Mouse (Mus musculus) liver, embryonic 12.5 days (tissue): ENCODE measurements at regions not wholly inside any gene's neighbourhood (a gene's known extent, or its start where the extent isn't known, plus 50 kb on each side); places are given as distances from the start of the nearest gene placed in this dataset.
"Not testable (repeated sequence)": the region's sequence is repeated elsewhere in the genome, so short reads cannot be mapped to it uniquely, and the experiment has no call there.

Experiments
- ATAC-seq: fragments of 200-750 bp; cut with Nextera tagmentation; 2 replicates; pipeline ENCODE4 v1.8.0; 2017; ENCODE audit warnings: moderate number of reproducible peaks, mild to moderate bottlenecking, moderate library complexity
- H3K27ac ChIP-seq: fragments of 300-500 bp; sonication (generic); 2 replicates; pipeline ENCODE4 v1.5.1; 2016; ENCODE audit warnings: mild to moderate bottlenecking
- H3K27me3 ChIP-seq: fragments of 300-500 bp; sonication (generic); replicated peaks from 2 replicates; pipeline ENCODE4 v1.6.1; 2016; ENCODE audit warnings: mild to moderate bottlenecking, moderate library complexity
- H3K36me3 ChIP-seq: fragments of 300-500 bp; sonication (generic); 2 replicates; pipeline ENCODE4 v1.6.1; 2016; ENCODE audit warnings: mild to moderate bottlenecking, moderate library complexity
- H3K4me1 ChIP-seq: fragments of 300-500 bp; sonication (generic); 2 replicates; pipeline ENCODE4 v1.6.1; 2016
- H3K4me2 ChIP-seq: fragments of 300-500 bp; sonication (generic); 2 replicates; pipeline ENCODE4 v1.6.1; 2016; ENCODE audit warnings: mild to moderate bottlenecking, moderate library complexity
- H3K4me3 ChIP-seq: fragments of 300-500 bp; sonication (generic); 2 replicates; pipeline ENCODE4 v1.5.1; 2016; ENCODE audit warnings: mild to moderate bottlenecking, moderate library complexity
- H3K9ac ChIP-seq: fragments of 300-500 bp; sonication (generic); 2 replicates; pipeline ENCODE4 v1.6.1; 2016; ENCODE audit warnings: mild to moderate bottlenecking, moderate library complexity
- H3K9me3 ChIP-seq: fragments of 300-500 bp; sonication (generic); replicated peaks from 2 replicates; pipeline ENCODE4 v1.6.1; 2016; ENCODE audit warnings: mild to moderate bottlenecking, moderate library complexity
- WGBS: fragments of 180-500 bp; shearing (Covaris S2); methylation state at CpG from one replicate; pipeline ENCODE4 v1.1.7; 2016; ENCODE audit not compliant: insufficient replicate concordance; 5-methylcytosine and 5-hydroxymethylcytosine counted together

- H3K4me2 ChIP-seq, result peak overlapping the region; percentile 16
- H3K4me1 ChIP-seq, result peaks cover 96% of the 10 kb centered on the region
- peak overlapping the region; percentile 80 for H3K27ac ChIP-seq
- H3K4me3 ChIP-seq, result no peak overlapping the region
- H3K27me3 ChIP-seq, result no peaks in the 10 kb centered on the region
- ATAC-seq, result peak; percentile 58
- no peaks in the 10 kb centered on the region for H3K9me3 ChIP-seq
- WGBS, result 36% methylated on average over 5 of the region's 5 CpGs
- H3K36me3 ChIP-seq, result no peaks in the 10 kb centered on the region
- H3K9ac ChIP-seq, result no peak overlapping the region
Measured at GRCm38 (mm10) chr12:79984985-79985747, 127.6 kb downstream of the Zfp36l1 start.

DNA sequence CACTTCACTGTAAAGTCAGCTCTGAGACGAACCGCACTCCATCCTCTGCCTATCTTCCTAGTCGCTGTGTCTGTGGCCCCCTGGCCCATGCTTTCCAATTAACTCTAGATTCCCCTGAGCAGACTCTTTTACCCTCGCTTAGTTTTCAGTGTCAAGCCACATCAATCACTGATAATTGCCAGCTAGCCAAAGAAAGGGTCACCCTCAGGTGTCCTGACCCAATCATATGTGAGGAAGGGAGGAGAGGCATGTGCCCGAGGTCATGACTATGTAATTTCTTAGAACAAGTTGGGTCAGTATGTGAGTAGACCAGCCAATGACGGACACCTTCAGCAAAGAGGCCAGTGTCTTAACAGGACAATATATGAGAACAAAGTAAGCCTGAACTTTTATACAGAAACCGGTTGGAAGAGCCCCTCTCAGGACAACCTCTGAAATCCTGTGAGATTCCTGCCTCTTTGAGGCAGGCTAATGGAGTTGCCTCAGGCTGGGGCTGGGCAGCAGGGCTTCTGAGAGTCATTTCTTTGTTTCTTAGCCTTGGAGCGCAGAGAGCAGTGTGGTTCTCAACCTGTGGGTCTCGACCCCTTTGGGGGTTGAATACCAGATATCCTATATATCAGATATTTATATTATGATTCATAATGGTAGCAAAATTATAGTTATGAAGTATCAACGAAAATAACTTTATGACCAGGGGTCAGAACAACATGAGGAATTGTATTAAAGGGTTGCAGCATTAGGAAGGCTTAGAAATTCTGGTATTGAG lies 128.6 kb downstream of the Zfp36l1 start:
- H3K9ac ChIP-seq, result peak overlapping the region; percentile 7; the same call in 1 of the 2 replicates
- H3K27me3 ChIP-seq, result no peaks in the 10 kb centered on the region
- no peaks in the 10 kb centered on the region for H3K36me3 ChIP-seq
- ATAC-seq, result no peak
- H3K9me3 ChIP-seq, result no peaks in the 10 kb centered on the region
- 59% methylated on average over 10 of the region's 10 CpGs for WGBS
- H3K4me1 ChIP-seq, result peaks cover 87% of the 10 kb centered on the region
- H3K4me3 ChIP-seq, result no peak overlapping the region
- H3K4me2 ChIP-seq, result no peak overlapping the region
- peak overlapping the region; percentile 80 for H3K27ac ChIP-seq

- H3K27ac ChIP-seq, result peak overlapping the region; percentile 59
- WGBS, result 33% methylated on average over 6 of the region's 6 CpGs
- no peaks in the 10 kb centered on the region for H3K9me3 ChIP-seq
- no peak overlapping the region for H3K4me3 ChIP-seq
- H3K27me3 ChIP-seq, result no peaks in the 10 kb centered on the region
- H3K36me3 ChIP-seq, result no peaks in the 10 kb centered on the region
- ATAC-seq, result no peak
- H3K4me1 ChIP-seq, result peaks cover 77% of the 10 kb centered on the region
- peak overlapping the region; percentile 9; the same call in 1 of the 2 replicates for H3K9ac ChIP-seq
- H3K4me2 ChIP-seq, result no peak overlapping the region
Measured at GRCm38 (mm10) chr12:79983232-79983631, 129.6 kb downstream of the Zfp36l1 start.

DNA sequence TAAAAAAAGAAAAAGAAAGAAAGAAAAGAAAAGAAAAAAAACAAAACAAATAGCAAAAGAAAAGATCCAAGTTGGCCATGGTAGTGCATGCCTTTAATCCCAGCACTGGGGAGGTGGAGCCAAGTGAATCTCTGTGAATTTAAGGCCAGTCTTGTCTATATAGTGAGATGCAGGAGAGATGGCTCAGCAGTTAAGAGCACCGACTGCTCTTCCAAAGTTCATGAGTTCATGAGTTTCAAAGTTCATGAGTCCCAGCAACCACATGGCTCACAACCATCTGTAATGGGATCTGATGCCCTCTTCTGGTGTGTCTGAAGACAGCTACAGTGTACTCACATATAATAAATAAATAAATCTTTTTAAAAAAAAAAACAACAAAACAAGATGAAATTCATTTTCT lies 130.3 kb downstream of the Zfp36l1 start:
- not testable (repeated sequence) for H3K27ac ChIP-seq, H3K27me3 ChIP-seq, H3K9ac ChIP-seq, ATAC-seq, H3K4me3 ChIP-seq, H3K4me2 ChIP-seq, H3K9me3 ChIP-seq, H3K36me3 ChIP-seq
- H3K4me1 ChIP-seq, result peaks cover 70% of the 10 kb centered on the region
- 41% methylated on average over 1 of the region's 1 CpGs for WGBS

GRCm38 (mm10) chr12:79980711-79981110 lies 132.1 kb downstream of the Zfp36l1 start:
- Histone ChIP-seq H3K4me1 (peaks cover 52% of the 10 kb centered on the region), H3K9me3 (no peaks in the 10 kb centered on the region), H3K27ac (peak overlapping the region; percentile 57; the same call in 1 of the 2 replicates), H3K4me2 (no peak overlapping the region), H3K27me3 (no peaks in the 10 kb centered on the region), H3K36me3 (no peaks in the 10 kb centered on the region), H3K9ac (no peak overlapping the region), H3K4me3 (no peak overlapping the region)
- WGBS, result 24% methylated on average over 4 of the region's 4 CpGs
- no peak for ATAC-seq

GRCm38 (mm10) chr12:79977136-79977535 lies 135.7 kb downstream of the Zfp36l1 start:
- H3K36me3 ChIP-seq, result no peaks in the 10 kb centered on the region
- H3K9me3 ChIP-seq, result no peaks in the 10 kb centered on the region
- no peak overlapping the region for H3K27ac ChIP-seq
- H3K4me1 ChIP-seq, result peaks cover 19% of the 10 kb centered on the region
- no peak overlapping the region for H3K4me2 ChIP-seq
- H3K9ac ChIP-seq, result no peak overlapping the region
- no peak for ATAC-seq
- 80% methylated on average over 3 of the region's 3 CpGs for WGBS
- no peak overlapping the region for H3K4me3 ChIP-seq
- H3K27me3 ChIP-seq, result no peaks in the 10 kb centered on the region

DNA sequence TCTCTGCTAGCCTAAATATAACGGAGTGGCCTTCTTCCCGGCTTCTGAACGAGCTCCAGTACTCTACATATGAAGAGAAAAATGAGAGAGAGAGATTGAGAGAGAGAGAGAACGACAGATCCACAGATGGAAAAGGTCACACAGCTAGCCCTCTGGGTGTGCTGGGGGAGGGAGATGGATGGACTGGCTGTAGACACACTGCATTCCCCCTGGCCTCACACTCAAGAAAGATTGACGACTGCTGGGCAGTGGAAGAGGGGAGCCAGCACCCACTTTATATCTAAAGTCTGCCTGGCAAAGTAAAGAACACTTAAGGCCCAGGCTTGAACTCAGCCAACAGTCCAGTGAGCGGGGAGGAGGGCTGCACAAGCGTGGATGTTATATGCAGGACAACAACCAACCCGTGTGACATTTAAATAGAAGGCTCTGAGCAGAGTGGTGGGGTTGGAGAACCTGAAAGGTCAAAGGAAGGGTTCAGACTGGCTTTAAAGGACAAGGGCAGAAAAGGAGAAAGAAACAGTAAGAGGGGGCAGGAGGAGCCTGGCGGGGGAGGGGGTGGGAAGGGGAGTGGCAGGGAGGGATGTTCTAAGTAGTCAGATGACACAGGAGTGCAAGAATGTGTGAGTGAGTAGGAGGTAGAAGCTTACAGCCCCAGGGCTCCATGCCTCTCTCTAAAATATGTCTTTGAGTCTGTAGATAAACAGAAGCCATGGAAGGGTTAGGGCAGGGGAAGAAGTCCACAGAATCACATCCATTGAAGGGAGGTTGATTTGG lies 137.2 kb downstream of the Zfp36l1 start:
- no peak overlapping the region for H3K27ac ChIP-seq

DNA sequence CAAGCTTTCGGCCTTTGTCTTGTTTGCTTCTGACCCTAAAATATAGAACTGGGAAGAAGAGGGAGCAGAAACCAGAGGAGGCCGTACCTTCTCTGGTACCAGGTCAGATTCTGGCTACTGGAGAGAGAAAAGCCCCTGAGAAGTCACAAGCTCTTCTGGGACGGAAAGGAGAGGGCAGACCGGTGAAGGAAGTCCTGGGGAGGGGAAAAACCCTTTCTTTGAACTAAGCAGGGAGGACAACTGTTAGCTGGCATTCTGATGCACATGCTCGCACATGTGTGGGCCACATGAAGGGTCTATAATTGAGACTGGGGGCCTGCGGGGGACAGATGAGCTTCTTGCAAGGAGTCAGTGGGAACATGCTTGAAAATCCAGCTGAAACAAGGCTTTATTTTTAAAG lies 137.8 kb downstream of the Zfp36l1 start:
- Histone ChIP-seq H3K4me3 (no peak overlapping the region), H3K4me2 (no peak overlapping the region), H3K4me1 (peaks cover 20% of the 10 kb centered on the region), H3K9ac (no peak overlapping the region), H3K27ac (no peak overlapping the region), H3K9me3 (no peaks in the 10 kb centered on the region), H3K36me3 (no peaks in the 10 kb centered on the region), H3K27me3 (0 out of 2 replicates have a peak, but pooled peaks cover 7% of the 10 kb centered on the region)
- no peak for ATAC-seq
- 75% methylated on average over 6 of the region's 6 CpGs for WGBS

More for the DNA sequence above, 137.2 kb downstream of the Zfp36l1 start:
- WGBS, result 66% methylated on average over 9 of the region's 9 CpGs
- no peak overlapping the region for H3K4me2 ChIP-seq
- ATAC-seq, result no peak
- no peak overlapping the region for H3K9ac ChIP-seq
- 0 out of 2 replicates have a peak, but pooled peaks cover 7% of the 10 kb centered on the region for H3K27me3 ChIP-seq
- peaks cover 19% of the 10 kb centered on the region for H3K4me1 ChIP-seq
- H3K4me3 ChIP-seq, result no peak overlapping the region
- H3K36me3 ChIP-seq, result no peaks in the 10 kb centered on the region
- no peaks in the 10 kb centered on the region for H3K9me3 ChIP-seq

DNA sequence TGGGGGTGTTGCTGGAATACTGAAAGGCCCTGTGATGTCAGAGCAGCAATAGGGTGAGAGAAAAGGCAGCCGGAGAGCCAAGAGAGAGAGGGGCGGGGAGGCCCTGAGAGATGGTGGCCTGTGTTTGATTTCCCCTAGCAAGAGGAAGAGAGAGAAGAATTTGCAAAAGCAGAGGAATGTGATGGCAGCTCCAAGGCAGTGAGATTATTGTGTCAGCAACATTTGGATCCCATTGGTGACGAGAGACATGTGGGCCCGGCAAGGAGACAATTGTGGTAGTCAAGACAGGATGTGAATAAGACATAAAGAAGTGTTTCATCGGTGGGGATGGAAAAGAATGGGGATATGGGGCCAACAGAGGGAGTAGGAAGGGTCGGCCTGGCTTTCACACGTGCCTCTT lies 138.3 kb downstream of the Zfp36l1 start:
- Histone ChIP-seq H3K9me3 (no peaks in the 10 kb centered on the region), H3K4me1 (peaks cover 22% of the 10 kb centered on the region), H3K36me3 (no peaks in the 10 kb centered on the region), H3K9ac (no peak overlapping the region), H3K4me3 (no peak overlapping the region), H3K27ac (no peak overlapping the region), H3K27me3 (0 out of 2 replicates have a peak, but pooled peaks cover 7% of the 10 kb centered on the region), H3K4me2 (no peak overlapping the region)
- ATAC-seq, result no peak
- 59% methylated on average over 7 of the region's 7 CpGs for WGBS

- H3K9me3 ChIP-seq, result no peaks in the 10 kb centered on the region
- H3K27ac ChIP-seq, result no peak overlapping the region
- H3K4me1 ChIP-seq, result peaks cover 22% of the 10 kb centered on the region
- H3K36me3 ChIP-seq, result no peaks in the 10 kb centered on the region
- WGBS, result 54% methylated on average over 7 of the region's 7 CpGs
- no peak overlapping the region for H3K4me2 ChIP-seq
- 0 out of 2 replicates have a peak, but pooled peaks cover 11% of the 10 kb centered on the region for H3K27me3 ChIP-seq
- H3K9ac ChIP-seq, result no peak overlapping the region
- no peak for ATAC-seq
- H3K4me3 ChIP-seq, result no peak overlapping the region
Measured at GRCm38 (mm10) chr12:79973566-79974230, 139.1 kb downstream of the Zfp36l1 start.

GRCm38 (mm10) chr12:79970981-79971390 lies 141.8 kb downstream of the Zfp36l1 start:
- Histone ChIP-seq H3K27ac (no peak overlapping the region), H3K27me3 (0 out of 2 replicates have a peak, but pooled peaks cover 14% of the 10 kb centered on the region), H3K4me3 (no peak overlapping the region), H3K9ac (no peak overlapping the region), H3K4me1 (peaks cover 31% of the 10 kb centered on the region), H3K4me2 (no peak overlapping the region), H3K36me3 (no peaks in the 10 kb centered on the region), H3K9me3 (no peaks in the 10 kb centered on the region)
- WGBS, result 34% methylated on average over 5 of the region's 5 CpGs
- no peak for ATAC-seq
